Mouse (Mus musculus) MN1 (cell line): ENCODE data around the gene Aldh16a1.
A peak's percentile ranks its signal among the peaks of the same experiment; 100 is the strongest.
"Not testable (repeated sequence)": the region's sequence is repeated elsewhere in the genome, so short reads cannot be mapped to it uniquely, and the experiment has no call there.

Experiments used
- DNase-seq: peaks from one replicate; pipeline ENCODE4 v3.0.0-alpha.2; 2016; ENCODE audit warnings: low spot score

Gene Aldh16a1

GRCm38 (mm10) chr7:45178550-45178949 is 24.2 kb upstream of the Aldh16a1 start:
- no peak for DNase-seq

- no peak for DNase-seq
Observed at GRCm38 (mm10) chr7:45176356-45176755, 22.0 kb upstream of the Aldh16a1 start.

GRCm38 (mm10) chr7:45175929-45176328 is 21.5 kb upstream of the Aldh16a1 start:
- no peak for DNase-seq

GRCm38 (mm10) chr7:45175398-45175797 is 21.0 kb upstream of the Aldh16a1 start:
- DNase-seq = no peak

GRCm38 (mm10) chr7:45174567-45175280 is 20.3 kb upstream of the Aldh16a1 start:
- DNase-seq = no peak

- not testable (repeated sequence) for DNase-seq
Observed at GRCm38 (mm10) chr7:45173772-45174171, 19.4 kb upstream of the Aldh16a1 start.

GRCm38 (mm10) chr7:45172974-45173373 is 18.6 kb upstream of the Aldh16a1 start:
- DNase-seq = no peak

- no peak for DNase-seq
Observed at GRCm38 (mm10) chr7:45169495-45169894, 15.1 kb upstream of the Aldh16a1 start.

GRCm38 (mm10) chr7:45168656-45169055 is 14.3 kb upstream of the Aldh16a1 start:
- no peak for DNase-seq

- DNase-seq = no peak
Observed at GRCm38 (mm10) chr7:45167761-45168445, 13.5 kb upstream of the Aldh16a1 start.

GRCm38 (mm10) chr7:45166950-45167401 is 12.6 kb upstream of the Aldh16a1 start:
- DNase-seq = no peak

- DNase-seq = no peak
Observed at GRCm38 (mm10) chr7:45165701-45166100, 11.3 kb upstream of the Aldh16a1 start.

- no peak for DNase-seq
Observed at GRCm38 (mm10) chr7:45164833-45165232, 10.4 kb upstream of the Aldh16a1 start.

GRCm38 (mm10) chr7:45163735-45164490 is 9.5 kb upstream of the Aldh16a1 start, which contains the start of gene Slc17a7:
Gene Slc17a7, plus strand, starts transcription at chr7:45163949.
- DNase-seq = peak; percentile 35

- DNase-seq = no peak
Observed at GRCm38 (mm10) chr7:45162996-45163615, 8.7 kb upstream of the Aldh16a1 start.

- DNase-seq = no peak
Observed at GRCm38 (mm10) chr7:45162551-45162950, 8.2 kb upstream of the Aldh16a1 start.

GRCm38 (mm10) chr7:45161612-45162473 is 7.5 kb upstream of the Aldh16a1 start:
- DNase-seq = peak; percentile 92

- DNase-seq = no peak
Observed at GRCm38 (mm10) chr7:45160866-45161265, 6.5 kb upstream of the Aldh16a1 start.

- DNase-seq = no peak
Observed at GRCm38 (mm10) chr7:45160316-45160800, 6.0 kb upstream of the Aldh16a1 start.

GRCm38 (mm10) chr7:45158991-45159390 is 4.6 kb upstream of the Aldh16a1 start:
- DNase-seq = no peak

- DNase-seq = no peak
Observed at GRCm38 (mm10) chr7:45157459-45157858, 3.1 kb upstream of the Aldh16a1 start.
